Mouse (Mus musculus) thymus, adult 2 months (tissue): ENCODE results near the gene Nop56. TPM values are rescaled to one million over a fixed set of nuclear protein-coding genes. Genes with fewer than 3 reads are reported as not detected.

Experiments used
- DNase-seq: peaks from one replicate; pipeline ENCODE4 v3.0.0; 2021
- H3K27ac ChIP-seq: fragments of 200-500 bp; 2 replicates; pipeline ENCODE4 v1.5.1; 2012; ENCODE audit warnings: low read length, control low read depth; ENCODE audit not compliant: control insufficient read depth, insufficient read depth
- H3K27me3 ChIP-seq: fragments of 200-500 bp; 2 replicates; pipeline ENCODE4 v1.6.1; 2012; ENCODE audit warnings: mild to moderate bottlenecking, low read length, moderate library complexity, mixed read lengths; ENCODE audit not compliant: control insufficient read depth, insufficient read depth
- H3K36me3 ChIP-seq: fragments of 200-500 bp; 2 replicates; pipeline ENCODE4 v1.6.1; 2012; ENCODE audit warnings: mild to moderate bottlenecking, low read length, moderate library complexity; ENCODE audit not compliant: control insufficient read depth, insufficient read depth
- H3K4me1 ChIP-seq: fragments of 200-500 bp; replicated peaks from 2 replicates; pipeline ENCODE4 v1.6.1; 2012; ENCODE audit warnings: low read length; ENCODE audit not compliant: control insufficient read depth, insufficient read depth
- H3K4me3 ChIP-seq: fragments of 200-500 bp; 2 replicates; pipeline ENCODE4 v1.5.1; 2012; ENCODE audit warnings: mild to moderate bottlenecking, low read length, control low read depth, moderate library complexity; ENCODE audit not compliant: control insufficient read depth, insufficient read depth
- CTCF ChIP-seq: fragments of 200-500 bp; IDR thresholded peaks from 2 replicates; pipeline ENCODE4 v1.5.1; 2012; ENCODE audit warnings: mild to moderate bottlenecking, control low read depth, low read length, moderate library complexity, borderline replicate concordance; ENCODE audit not compliant: control insufficient read depth, poor library complexity, insufficient read depth; ENCODE audit errors: extremely low read depth
- POLR2A ChIP-seq: fragments of 200-500 bp; IDR thresholded peaks from 2 replicates; pipeline ENCODE4 v1.6.1; 2012; ENCODE audit warnings: mild to moderate bottlenecking, low read length, control low read depth, moderate library complexity; ENCODE audit not compliant: control insufficient read depth, poor library complexity, insufficient read depth; ENCODE audit errors: extremely low read depth
- WGBS: fragments of 180-500 bp; shearing (Covaris S2); methylation state at CpG from one replicate; pipeline ENCODE4 v1.1.7; 2018; 5-methylcytosine and 5-hydroxymethylcytosine counted together
- polyA plus RNA-seq: library from polyadenylated mRNA; depleted of rRNA; stranded (reverse); fragments of >200 nt; gene quantifications from 2 replicates; pipeline ENCODE4 v1.2.3, GENCODE M21; 2012

Gene Nop56
- polyA plus RNA-seq, 1 experiment: 214 TPM

DNA sequence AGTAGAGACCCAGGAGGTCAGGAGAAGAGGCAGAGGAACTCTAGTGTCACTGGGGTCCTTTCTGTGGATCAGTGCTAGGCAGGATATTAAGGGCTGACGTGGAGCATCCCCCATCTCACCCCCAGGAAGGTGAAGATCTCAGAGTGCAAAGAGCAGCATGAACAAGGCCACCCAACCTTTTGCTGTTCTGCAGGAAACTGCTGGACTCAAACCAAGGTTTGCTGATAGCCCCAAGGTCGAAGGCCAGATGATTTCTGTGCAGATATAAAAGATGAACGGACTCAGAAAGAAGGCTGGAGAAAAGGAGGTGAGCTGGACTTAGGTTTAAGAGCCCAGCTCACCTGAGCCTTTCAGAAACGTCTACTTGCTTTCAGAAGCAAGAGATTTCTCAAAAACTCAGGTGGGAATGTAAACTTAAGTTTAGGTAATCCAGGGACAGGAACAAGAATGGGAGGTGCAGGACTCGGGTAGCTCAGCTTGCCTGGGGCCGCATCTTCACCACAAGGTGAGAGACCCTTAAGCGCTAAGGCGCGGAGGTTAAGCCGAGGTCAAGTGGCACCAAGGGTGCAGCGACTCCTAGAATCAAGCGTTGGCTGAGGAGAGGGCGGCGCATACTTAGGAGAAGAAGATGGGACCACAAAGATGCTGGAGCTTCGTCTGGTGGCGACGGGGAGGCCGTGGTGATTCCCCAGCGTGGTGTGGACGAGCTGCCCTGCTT is 20.1 kb downstream of the Nop56 start:
- H3K27ac ChIP-seq: no peak overlapping the region
- TF ChIP-seq POLR2A (no peak), CTCF (no peak)
- no peaks in the 10 kb centered on the region for H3K36me3 ChIP-seq
- 15% methylated on average over 20 of the region's 20 CpGs for WGBS
- peak overlapping the region; percentile 5; the same call in 1 of the 2 replicates for H3K4me3 ChIP-seq
- no peak for DNase-seq
- H3K27me3 ChIP-seq: peaks cover 34% of the 10 kb centered on the region; the same call in 1 of the 2 replicates
- no peaks in the 10 kb centered on the region for H3K4me1 ChIP-seq

DNA sequence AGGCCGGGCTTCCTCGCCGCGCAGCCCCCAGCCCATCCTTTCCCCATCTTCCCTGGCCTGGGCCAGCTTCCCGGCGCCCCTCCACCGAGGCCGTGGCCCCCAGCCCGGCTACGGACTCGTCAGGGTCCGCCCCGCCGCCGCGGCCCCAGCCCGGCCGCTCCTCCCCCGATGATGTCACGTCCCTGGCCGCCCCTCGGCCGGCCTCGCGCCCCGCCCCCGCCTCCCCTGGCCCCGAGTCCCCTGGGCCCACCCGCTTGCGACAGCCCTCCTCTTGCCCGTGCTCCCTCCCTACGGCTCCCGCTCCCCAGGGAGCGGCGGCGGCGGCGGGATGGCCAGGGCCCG is 20.7 kb downstream of the Nop56 start, which contains the start of gene Ebf4:
Gene Ebf4 (plus strand): TSS at position 234 of the 342 bp plus-strand sequence.
- H3K27me3 ChIP-seq: peaks cover 34% of the 10 kb centered on the region; the same call in 1 of the 2 replicates
- no peak within 1 kb of the TSS for H3K27ac ChIP-seq
- H3K4me3 ChIP-seq: peak within 1 kb of the TSS; percentile 5; the same call in 1 of the 2 replicates
- H3K36me3 ChIP-seq: no peaks in the 10 kb centered on the region
- WGBS: 2% methylated on average over 33 of the region's 39 CpGs
- TF ChIP-seq CTCF (no peak), POLR2A (no peak)
- no peaks in the 10 kb centered on the region for H3K4me1 ChIP-seq
- no peak for DNase-seq

DNA sequence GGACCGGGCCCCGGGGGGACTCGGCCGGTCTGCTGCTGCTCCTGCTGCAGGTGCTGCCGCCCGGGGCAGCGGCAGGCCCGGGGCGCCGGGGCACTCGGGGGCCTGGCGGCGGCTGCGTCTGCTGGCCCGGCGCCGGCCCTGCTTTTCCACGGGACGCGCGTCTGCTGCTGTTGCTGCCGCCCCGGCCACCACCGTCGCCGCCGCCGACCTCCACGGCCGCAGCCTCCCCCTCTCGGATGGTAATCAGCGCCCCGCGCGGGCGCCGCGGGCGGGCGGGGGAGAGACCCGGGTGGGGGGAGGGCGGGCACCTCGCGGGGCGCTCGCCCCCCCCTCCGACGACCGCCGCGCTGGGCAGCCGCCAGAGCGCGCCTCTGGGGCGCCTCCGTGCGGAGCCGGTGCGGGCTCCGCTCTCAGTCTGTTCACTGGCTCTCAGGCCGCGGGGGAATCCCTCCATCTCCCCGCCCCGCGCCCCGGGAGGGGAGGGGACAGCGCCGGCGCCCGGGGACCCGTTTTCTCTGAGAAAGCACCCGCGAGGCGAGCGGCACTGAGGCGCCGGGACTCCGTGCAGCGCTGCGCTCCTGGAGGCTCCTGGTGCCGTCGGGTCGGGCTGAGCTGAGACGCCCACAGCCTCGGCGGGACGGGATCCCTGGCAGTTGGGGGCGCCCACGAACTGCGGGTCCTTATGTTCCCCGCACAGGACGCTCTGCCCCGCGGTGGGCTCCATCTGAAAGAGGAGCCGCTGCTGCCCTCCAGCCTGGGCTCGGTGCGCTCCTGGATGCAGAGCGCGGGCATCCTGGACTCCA is 21.3 kb downstream of the Nop56 start:
- peaks cover 34% of the 10 kb centered on the region; the same call in 1 of the 2 replicates for H3K27me3 ChIP-seq
- WGBS: 2% methylated on average over 93 of the region's 99 CpGs
- peak; percentile 31 for DNase-seq
- no peaks in the 10 kb centered on the region for H3K4me1 ChIP-seq
- no peaks in the 10 kb centered on the region for H3K36me3 ChIP-seq
- no peak for TF ChIP-seq POLR2A
- no peak for TF ChIP-seq CTCF
- no peak overlapping the region for H3K4me3 ChIP-seq
- H3K27ac ChIP-seq: no peak overlapping the region

DNA sequence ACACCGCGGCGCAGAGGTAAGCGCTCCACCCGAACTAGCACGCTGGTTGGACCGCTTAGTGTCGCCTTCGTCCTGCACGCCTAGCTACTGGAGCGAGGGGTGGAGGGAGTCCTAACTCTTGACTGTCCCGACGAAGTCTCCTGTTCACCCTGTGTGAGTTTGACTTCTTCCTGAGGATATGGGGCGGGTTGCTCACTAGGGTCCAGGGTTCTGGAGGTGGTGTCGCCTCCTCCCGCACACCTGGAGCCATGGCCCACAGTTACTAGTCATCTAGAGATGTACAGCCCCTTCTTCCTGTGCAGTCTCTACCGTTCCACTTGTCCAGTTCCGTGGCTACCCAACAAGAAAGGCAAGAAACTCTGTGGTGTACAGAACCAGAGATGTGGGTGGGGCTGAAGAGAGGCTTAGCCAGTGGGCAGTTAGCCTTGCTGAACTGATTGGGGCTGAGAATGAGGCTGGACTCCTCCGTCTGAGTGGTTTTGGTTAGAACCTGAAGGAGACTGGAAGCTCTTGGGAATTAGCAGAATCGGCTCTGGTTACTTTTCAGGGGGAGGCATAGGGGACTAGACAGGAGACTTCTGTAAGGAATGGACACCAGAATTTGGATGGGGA is 22.0 kb downstream of the Nop56 start:
- TF ChIP-seq POLR2A: no peak
- TF ChIP-seq CTCF: no peak
- DNase-seq: no peak
- no peak overlapping the region for H3K4me3 ChIP-seq
- peaks cover 34% of the 10 kb centered on the region; the same call in 1 of the 2 replicates for H3K27me3 ChIP-seq
- no peaks in the 10 kb centered on the region for H3K4me1 ChIP-seq
- 12% methylated on average over 20 of the region's 20 CpGs for WGBS
- H3K27ac ChIP-seq: no peak overlapping the region
- no peaks in the 10 kb centered on the region for H3K36me3 ChIP-seq

DNA sequence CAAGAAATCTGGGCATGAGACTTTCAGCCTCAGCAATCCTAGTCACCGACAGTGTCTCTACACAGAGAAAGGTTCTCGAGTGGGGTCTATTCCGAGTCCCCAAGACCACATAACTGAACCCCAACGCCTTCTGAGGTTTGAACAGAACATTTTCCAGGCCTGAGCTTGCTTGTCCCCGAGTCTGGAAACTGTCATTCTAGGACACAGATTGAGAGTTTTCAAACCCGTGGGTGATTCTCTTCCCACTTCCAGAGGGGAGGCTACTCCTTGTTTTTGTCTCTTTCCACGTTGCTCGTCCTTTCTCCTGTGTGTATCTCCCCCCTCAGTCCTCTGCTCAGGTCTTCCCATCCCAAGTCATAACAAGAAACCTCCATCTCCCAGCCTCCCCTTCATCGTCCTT is 23.4 kb downstream of the Nop56 start:
- Histone ChIP-seq H3K4me3 (no peak overlapping the region), H3K27ac (no peak overlapping the region), H3K36me3 (no peaks in the 10 kb centered on the region), H3K4me1 (no peaks in the 10 kb centered on the region), H3K27me3 (peaks cover 34% of the 10 kb centered on the region; the same call in 1 of the 2 replicates)
- no peak for TF ChIP-seq POLR2A
- no peak for TF ChIP-seq CTCF
- DNase-seq: no peak
- WGBS: 86% methylated on average over 9 of the region's 9 CpGs

DNA sequence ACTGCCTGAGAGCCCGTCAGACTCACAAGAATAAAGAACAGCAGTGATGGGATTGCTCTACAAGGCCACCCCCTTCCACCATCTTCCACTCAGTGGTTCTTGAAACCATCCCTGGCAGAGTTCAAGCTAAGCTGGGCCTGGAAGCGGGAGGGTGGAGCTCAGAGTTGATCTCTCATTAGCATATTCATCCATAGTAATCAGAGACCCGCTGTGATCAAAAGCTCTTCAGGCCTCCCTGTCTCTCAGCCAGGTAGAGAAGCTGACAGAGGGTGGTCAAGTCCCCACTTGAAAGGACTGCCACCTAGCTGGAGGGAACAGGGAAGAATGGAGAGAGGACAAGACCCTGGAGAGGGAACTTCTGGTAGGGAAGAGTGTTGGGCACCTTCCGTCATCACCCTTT is 28.8 kb downstream of the Nop56 start:
- no peaks in the 10 kb centered on the region for H3K4me1 ChIP-seq
- no peak for DNase-seq
- H3K27me3 ChIP-seq: no peaks in the 10 kb centered on the region; the same call in 1 of the 2 replicates
- no peak overlapping the region for H3K27ac ChIP-seq
- H3K4me3 ChIP-seq: no peak overlapping the region
- no peaks in the 10 kb centered on the region for H3K36me3 ChIP-seq
- TF ChIP-seq CTCF: no peak
- no peak for TF ChIP-seq POLR2A
- WGBS: 71% methylated on average over 4 of the region's 4 CpGs
